Mouse (Mus musculus): ENCODE data around the gene Myo16. TPM values are rescaled to one million over a fixed set of nuclear protein-coding genes. Genes with fewer than 3 reads are reported as not detected.

Myo16 gene
- polyA plus RNA-seq, 1 experiment = not detected

GRCm38 (mm10) chr8:10677840-10678410, 524.2 kb downstream of the Myo16 start:
- TF ChIP-seq TAL1 (IDR thresholded peaks at IDR 0.05; ENCODE audit: low read length) (no peak), GATA1 (IDR thresholded peaks at IDR 0.05; ENCODE audit: low read length) (no peak)
- H3K9me3 ChIP-seq (ENCODE audit: control insufficient read depth, low read length) = no peaks in the 10 kb centered on the region
- H3K27me3 ChIP-seq (ENCODE audit: control insufficient read depth) = peaks cover 5% of the 10 kb centered on the region
- H3K4me1 ChIP-seq (ENCODE audit: control insufficient read depth) = peaks cover 2% of the 10 kb centered on the region; the same call in 1 of the 2 replicates
- no peak overlapping the region for H3K4me3 ChIP-seq (replicated peaks)
- H3K36me3 ChIP-seq (ENCODE audit: control insufficient read depth) = no peaks in the 10 kb centered on the region

GRCm38 (mm10) chr8:10681926-10682325, 528.2 kb downstream of the Myo16 start:
- no peaks in the 10 kb centered on the region for H3K36me3 ChIP-seq (ENCODE audit: control insufficient read depth)
- no peak for TF ChIP-seq TAL1 (IDR thresholded peaks at IDR 0.05; ENCODE audit: low read length)
- TF ChIP-seq GATA1 (IDR thresholded peaks at IDR 0.05; ENCODE audit: low read length) = no peak
- H3K9me3 ChIP-seq (ENCODE audit: control insufficient read depth, low read length) = no peaks in the 10 kb centered on the region
- peaks cover 3% of the 10 kb centered on the region; the same call in 1 of the 2 replicates for H3K27me3 ChIP-seq (ENCODE audit: control insufficient read depth)
- H3K4me3 ChIP-seq (replicated peaks) = no peak overlapping the region
- peaks cover 5% of the 10 kb centered on the region for H3K4me1 ChIP-seq (ENCODE audit: control insufficient read depth)

- TF ChIP-seq GATA1 (IDR thresholded peaks at IDR 0.05; ENCODE audit: low read length) (no peak), TAL1 (IDR thresholded peaks at IDR 0.05; ENCODE audit: low read length) (no peak)
- H3K4me3 ChIP-seq (replicated peaks) = no peak overlapping the region
- no peaks in the 10 kb centered on the region for H3K9me3 ChIP-seq (ENCODE audit: control insufficient read depth, low read length)
- H3K36me3 ChIP-seq (ENCODE audit: control insufficient read depth) = no peaks in the 10 kb centered on the region
- H3K4me1 ChIP-seq (ENCODE audit: control insufficient read depth) = peaks cover 5% of the 10 kb centered on the region
- peaks cover 3% of the 10 kb centered on the region; the same call in 1 of the 2 replicates for H3K27me3 ChIP-seq (ENCODE audit: control insufficient read depth)
These were observed 529.4 kb downstream of the Myo16 start for GRCm38 (mm10) chr8:10683088-10683487.

Other genes with a start within 250 kb of the Myo16 start
- gene Lig4, start 176.2 kb upstream of the Myo16 start, polyA plus RNA-seq (2012) = 0.01 TPM in 1 of 2 replicates, not detected in the other
- gene Abhd13, start 176.2 kb upstream of the Myo16 start, polyA plus RNA-seq (2012) = 0.02 TPM in 1 of 2 replicates, not detected in the other
- gene Tnfsf13b, start 147.4 kb upstream of the Myo16 start, polyA plus RNA-seq (2012) = not detected in 2 replicates

Data from erythroblast, embryonic 14.5 days (primary cell).